Mouse (Mus musculus): ENCODE results near the gene Ndel1.

GRCm38 (mm10) chr11:68776147-68776655 is 95.5 kb downstream of the Ndel1 start:
- TF ChIP-seq CTCF (IDR thresholded peaks at IDR 0.05; ENCODE audit: low read depth, low read length) (no peak), POLR2A (IDR thresholded peaks at IDR 0.05; ENCODE audit: extremely low read depth, insufficient read depth, low read length) (no peak)
